Mouse (Mus musculus) CH12.LX (cell line): ENCODE results near the gene Ppef2. TPM values are rescaled to one million over a fixed set of nuclear protein-coding genes. Genes with fewer than 3 reads are reported as not detected.

Experiments
- DNase-seq: peaks from one replicate; pipeline ENCODE4 v3.0.0-alpha.2; 2013; ENCODE audit errors: extremely low read depth
- H3K27ac ChIP-seq: 2 replicates; pipeline ENCODE4 v1.5.1; 2012; ENCODE audit warnings: low read depth, mild to moderate bottlenecking, control low read depth, moderate library complexity; ENCODE audit not compliant: insufficient read depth
- H3K27me3 ChIP-seq: replicated peaks from 2 replicates; pipeline ENCODE3; 2012; ENCODE audit warnings: inconsistent platforms
- H3K36me3 ChIP-seq, 2 experiments: replicated peaks in 1 of 2; 2 replicates each; pipeline versions ENCODE3 to v1.6.1; 2012; ENCODE audit warnings: inconsistent platforms in 1 of 2, low read length in 1 of 2, mild to moderate bottlenecking in 1 of 2, mixed read lengths in 1 of 2, moderate library complexity in 1 of 2; ENCODE audit not compliant: control insufficient read depth in 1 of 2, insufficient read depth in 1 of 2
- H3K4me1 ChIP-seq, 2 experiments: 2 replicates each; pipeline ENCODE4 v1.6.1; 2012; ENCODE audit warnings: inconsistent platforms in 1 of 2, moderate library complexity in 1 of 2; ENCODE audit not compliant: insufficient read depth in 2 of 2, control insufficient read depth in 1 of 2
- H3K4me2 ChIP-seq: 2 replicates; pipeline ENCODE4 v1.6.1; 2012; ENCODE audit warnings: low read depth, mild to moderate bottlenecking, control low read depth; ENCODE audit not compliant: poor library complexity, insufficient read depth, severe bottlenecking
- H3K4me3 ChIP-seq, 3 experiments: fragments of 150-350 bp in 1 of 3; sonication (generic) in 1 of 3; replicated peaks in 1 of 3; 2 replicates each; pipeline versions ENCODE3 to v1.5.1; 2011 to 2012; ENCODE audit warnings: low read depth in 2 of 3, low read length in 2 of 3, mild to moderate bottlenecking in 2 of 3, moderate library complexity in 2 of 3, control low read depth in 1 of 3, improper control_type of control experiment in 1 of 3, inconsistent platforms in 1 of 3, mixed read lengths in 1 of 3; ENCODE audit not compliant: poor library complexity in 1 of 3
- H3K79me2 ChIP-seq: replicated peaks from 2 replicates; pipeline ENCODE4 v1.6.1; 2012; ENCODE audit warnings: mild to moderate bottlenecking, moderate library complexity; ENCODE audit not compliant: control insufficient read depth, poor library complexity, insufficient read depth, severe bottlenecking; ENCODE audit errors: extremely low read depth
- H3K9ac ChIP-seq: 2 replicates; pipeline ENCODE4 v1.6.1; 2012; ENCODE audit warnings: low read depth, mild to moderate bottlenecking, control low read depth, moderate library complexity; ENCODE audit not compliant: insufficient read depth
- H3K9me3 ChIP-seq: replicated peaks from 2 replicates; pipeline ENCODE3; 2012; ENCODE audit warnings: low read length, inconsistent platforms, mixed read lengths
- BHLHE40 ChIP-seq: IDR thresholded peaks from 2 replicates; pipeline ENCODE4 v1.6.1; 2011; ENCODE audit warnings: mild to moderate bottlenecking, low read depth, low read length, improper control_type of control experiment
- CHD1 ChIP-seq: IDR thresholded peaks from 2 replicates; pipeline ENCODE4 v1.6.1; 2012; ENCODE audit warnings: low read depth, low read length, improper control_type of control experiment, inconsistent platforms
- E2F4 ChIP-seq: IDR thresholded peaks from 2 replicates; pipeline ENCODE4 v1.6.1; 2011; ENCODE audit warnings: low read depth, low read length, improper control_type of control experiment; ENCODE audit not compliant: insufficient replicate concordance
- EP300 ChIP-seq: IDR thresholded peaks from 2 replicates; pipeline ENCODE4 v1.6.1; 2011; ENCODE audit warnings: low read length, improper control_type of control experiment
- ETS1 ChIP-seq: conservative IDR thresholded peaks from 2 replicates; pipeline ENCODE4 v1.6.1; 2012; ENCODE audit warnings: low read depth, mild to moderate bottlenecking, inconsistent platforms, low read length, improper control_type of control experiment, moderate library complexity
- HCFC1 ChIP-seq: IDR thresholded peaks from 2 replicates; pipeline ENCODE4 v1.6.1; 2012; ENCODE audit warnings: low read depth, mild to moderate bottlenecking, inconsistent platforms, low read length, improper control_type of control experiment
- IRF4 ChIP-seq: IDR thresholded peaks from 2 replicates; pipeline ENCODE4 v1.6.1; 2014; ENCODE audit warnings: low read depth, mild to moderate bottlenecking, inconsistent platforms, low read length, improper control_type of control experiment
- KAT2A ChIP-seq: IDR thresholded peaks from 2 replicates; pipeline ENCODE4 v1.6.1; 2012; ENCODE audit warnings: low read length, improper control_type of control experiment, inconsistent platforms; ENCODE audit not compliant: insufficient replicate concordance
- MAFK ChIP-seq: IDR thresholded peaks from 2 replicates; pipeline ENCODE4 v1.6.1; 2011; ENCODE audit warnings: low read length, improper control_type of control experiment; ENCODE audit not compliant: insufficient replicate concordance
- MAZ ChIP-seq: IDR thresholded peaks from 2 replicates; pipeline ENCODE4 v1.6.1; 2012; ENCODE audit warnings: low read depth, mild to moderate bottlenecking, inconsistent platforms, low read length, improper control_type of control experiment, moderate library complexity
- MXI1 ChIP-seq: IDR thresholded peaks from 2 replicates; pipeline ENCODE4 v1.6.1; 2011; ENCODE audit warnings: mild to moderate bottlenecking, low read depth, low read length, improper control_type of control experiment
- NRF1 ChIP-seq: IDR thresholded peaks from 2 replicates; pipeline ENCODE4 v1.6.1; 2014; ENCODE audit warnings: low read depth, mild to moderate bottlenecking, inconsistent platforms, low read length, improper control_type of control experiment, moderate library complexity
- PAX5 ChIP-seq: IDR thresholded peaks from 2 replicates; pipeline ENCODE4 v1.6.1; 2012; ENCODE audit warnings: low read length, inconsistent platforms, mixed read lengths
- POLR2AphosphoS2 ChIP-seq: IDR thresholded peaks from 2 replicates; pipeline ENCODE4 v1.6.1; 2011; ENCODE audit warnings: low read depth, low read length, improper control_type of control experiment
- RAD21 ChIP-seq: IDR thresholded peaks from 2 replicates; pipeline ENCODE4 v1.6.1; 2011; ENCODE audit warnings: low read depth, mild to moderate bottlenecking, low read length, improper control_type of control experiment, moderate library complexity
- RCOR1 ChIP-seq: conservative IDR thresholded peaks from 2 replicates; pipeline ENCODE4 v1.6.1; 2012; ENCODE audit warnings: low read depth, mild to moderate bottlenecking, inconsistent platforms, low read length, improper control_type of control experiment
- SMC3 ChIP-seq: IDR thresholded peaks from 2 replicates; pipeline ENCODE4 v1.6.1; 2011; ENCODE audit warnings: low read depth, low read length, improper control_type of control experiment
- TBP ChIP-seq: conservative IDR thresholded peaks from 2 replicates; pipeline ENCODE4 v1.6.1; 2011; ENCODE audit warnings: low read depth, low read length, improper control_type of control experiment
- USF2 ChIP-seq: conservative IDR thresholded peaks from 2 replicates; pipeline ENCODE4 v1.6.1; 2011; ENCODE audit warnings: low read depth, low read length, improper control_type of control experiment
- ZKSCAN1 ChIP-seq: IDR thresholded peaks from 2 replicates; pipeline ENCODE4 v1.6.1; 2012; ENCODE audit warnings: low read depth, inconsistent platforms, low read length, improper control_type of control experiment, borderline replicate concordance
- ZMIZ1 ChIP-seq: IDR thresholded peaks from 2 replicates; pipeline ENCODE4 v1.6.1; 2012; ENCODE audit warnings: low read depth, mild to moderate bottlenecking, inconsistent platforms, low read length, improper control_type of control experiment
- dilution Hi-C: fragments of 300-500 bp; cut with MboI; formaldehyde crosslinking; loops from 2 replicates; pipeline ENCODE4 v1.14.3; 2020; ENCODE audit warnings: low sequenced_read_pairs; ENCODE audit not compliant: extremely low pct_unique_long_range_greater_than_20kb, extremely low pct_ligation_motif_present
- in situ Hi-C: fragments of 300-500 bp; cut with MboI; formaldehyde crosslinking; loops from 3 replicates; pipeline ENCODE4 v1.14.3; 2019; ENCODE audit warnings: low sequenced_read_pairs, low pct_ligation_motif_present, low pct_unique_long_range_greater_than_20kb, mixed read lengths
- polyA plus RNA-seq: library from polyadenylated mRNA; unstranded; fragments of >175 nt; gene quantifications from 2 replicates; pipeline ENCODE4 v1.2.1, GENCODE M21; 2012; ENCODE audit warnings: low read depth; ENCODE audit not compliant: insufficient read length
- total RNA-seq, 2 experiments: library from RNA; depleted of rRNA; stranded (reverse); fragments of 300-350 nt in 1 of 2; fragments of >200 nt in 1 of 2; gene quantifications; 2 replicates each; pipeline ENCODE4 v1.2.3; 2012 to 2014

Ppef2 gene
- total and polyA plus RNA-seq, 3 experiments, result 14.3 to 48.8 (median 16.5) TPM

DNA sequence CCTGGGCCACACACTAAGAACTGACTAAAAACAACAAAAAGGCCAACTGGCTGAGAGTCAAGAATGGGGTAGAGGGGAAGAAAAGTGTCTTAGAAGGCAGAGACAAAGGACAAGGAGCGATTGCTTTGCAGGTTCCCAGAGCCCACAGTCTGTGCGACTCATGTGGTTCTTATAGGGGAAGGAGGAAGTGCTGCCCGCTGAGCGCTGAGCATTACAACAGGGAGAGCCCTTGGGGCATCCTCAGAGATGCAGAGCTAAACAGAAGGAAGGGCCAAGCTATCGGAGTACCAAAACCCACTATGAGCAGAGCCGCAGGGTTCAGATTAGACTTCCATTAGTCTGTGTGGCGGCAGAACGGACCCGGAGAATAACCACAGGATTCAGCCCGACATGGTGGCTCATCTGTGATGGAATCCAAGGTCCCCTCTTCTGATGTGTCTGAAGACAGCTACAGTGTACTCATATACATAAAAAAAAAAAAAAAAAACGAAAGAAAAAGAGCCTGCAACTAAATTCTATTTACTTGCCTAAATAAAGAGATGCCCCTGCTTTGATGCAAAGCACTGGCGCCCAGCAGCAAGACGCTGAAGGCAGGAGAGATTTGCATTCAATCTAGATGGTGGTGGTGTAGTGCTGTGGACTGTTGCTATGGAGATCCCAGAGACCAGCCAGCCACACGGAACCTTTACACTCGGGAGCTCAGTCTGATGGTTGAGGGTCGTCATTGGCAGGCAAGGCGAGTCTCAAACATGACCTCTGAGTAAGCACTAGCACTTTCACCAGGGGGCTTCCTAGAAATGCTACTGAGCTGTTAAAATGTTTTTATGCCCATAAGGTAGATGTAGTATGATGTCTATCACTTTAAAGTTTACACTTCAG lies 36.9 kb downstream of the Ppef2 start:
- Histone ChIP-seq H3K9ac (no peak overlapping the region), H3K9me3 (no peaks in the 10 kb centered on the region), H3K27me3 (no peaks in the 10 kb centered on the region), H3K4me3 (no peak overlapping the region)
- no peak for TF ChIP-seq KAT2A
- no peak for TF ChIP-seq ETS1
- TF ChIP-seq USF2, result no peak
- TF ChIP-seq ZKSCAN1, result no peak
- no peak for TF ChIP-seq SMC3
- TF ChIP-seq IRF4, result no peak
- no peak for TF ChIP-seq MXI1
- no peak for TF ChIP-seq CHD1
- no peak for TF ChIP-seq NRF1
- no peak for TF ChIP-seq E2F4
- TF ChIP-seq POLR2AphosphoS2, result no peak
- TF ChIP-seq PAX5, result no peak
- no peak for TF ChIP-seq ZMIZ1
- no peak for TF ChIP-seq RAD21
- TF ChIP-seq, all 38 proteins: peak for 0
- DNase-seq, result no peak
- in situ Hi-C loops (no loop called here), dilution Hi-C loops (no loop called here)
- H3K4me2 ChIP-seq, result peak overlapping the region; percentile 23; the same call in 1 of the 2 replicates
- no peaks in the 10 kb centered on the region for H3K79me2 ChIP-seq
- H3K36me3 ChIP-seq, result no peaks in the 10 kb centered on the region
- H3K4me1 ChIP-seq, result peaks cover 8 to 17% of the 10 kb centered on the region in 2 experiments; a peak in 3 of 4 replicates
- H3K27ac ChIP-seq, result no peak overlapping the region

DNA sequence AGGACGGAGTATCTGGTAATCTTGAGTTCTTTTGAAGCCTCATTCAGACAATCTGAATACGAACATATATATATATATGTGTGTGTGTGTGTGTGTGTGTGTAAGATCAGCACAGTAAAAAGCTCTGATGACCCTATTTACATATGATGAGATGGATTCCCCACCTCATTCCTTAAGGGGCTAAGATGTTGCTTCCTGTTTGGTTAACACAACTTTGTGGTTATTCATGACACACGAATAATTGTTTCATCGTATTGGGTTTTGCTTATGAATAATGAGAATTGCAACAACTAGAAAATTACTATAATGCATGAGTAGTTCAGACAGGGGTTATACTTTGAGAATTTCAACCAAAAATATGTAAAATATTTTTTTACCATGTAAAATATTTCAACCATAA lies 40.8 kb downstream of the Ppef2 start, which contains the start of gene U90926:
U90926 (minus strand) TSS at position 101 of the 400 bp plus-strand sequence.
- Histone ChIP-seq H3K27me3 (no peaks in the 10 kb centered on the region), H3K36me3 (no peaks in the 10 kb centered on the region), H3K4me2 (no peak within 1 kb of the TSS)
- TF ChIP-seq CHD1 (no peak), TBP (no peak), BHLHE40 (no peak), PAX5 (no peak), RCOR1 (no peak), EP300 (no peak), SMC3 (no peak), HCFC1 (no peak), RAD21 (no peak), MAZ (no peak), USF2 (no peak), MAFK (no peak)
- TF ChIP-seq, all 38 proteins: peak for 0
- no peak within 1 kb of the TSS for H3K27ac ChIP-seq
- no peak within 1 kb of the TSS for H3K9ac ChIP-seq
- DNase-seq, result no peak
- in situ Hi-C loops (no loop called here), dilution Hi-C loops (no loop called here)
- H3K4me1 ChIP-seq, result peaks cover 8 to 15% of the 10 kb centered on the region in 2 experiments; a peak in 3 of 4 replicates
- H3K4me3 ChIP-seq, result no peak within 1 kb of the TSS
- no peaks in the 10 kb centered on the region for H3K9me3 ChIP-seq
- no peaks in the 10 kb centered on the region for H3K79me2 ChIP-seq
